Mouse (Mus musculus): ENCODE measurements around the gene Mettl5.

GRCm38 (mm10) chr2:69828031-69828430, 57.4 kb downstream of the Mettl5 start:
- TF ChIP-seq POLR2A (IDR thresholded peaks at IDR 0.05; ENCODE audit: low read depth, low read length) (no peak), USF1 (IDR thresholded peaks at IDR 0.05; ENCODE audit: low read depth, low read length) (no peak), ZC3H11A (IDR thresholded peaks at IDR 0.05; ENCODE audit: low read depth, low read length) (no peak), TBP (conservative IDR thresholded peaks at IDR 0.05; ENCODE audit: low read depth, low read length) (no peak), CTCF (conservative IDR thresholded peaks at IDR 0.05 in 1 of 2, IDR thresholded peaks at IDR 0.05 in 1 of 2; ENCODE audit: low read depth in 2 of 2, low read length in 2 of 2) (no peak)

Data from CH12.LX (cell line).